Mouse (Mus musculus) megakaryocyte progenitor cell, adult 5-6 weeks (primary cell): ENCODE data around the gene Khdc1a. TPM values are rescaled to one million over a fixed set of nuclear protein-coding genes. Genes with fewer than 3 reads are reported as not detected.
"Not testable (repeated sequence)": the region's sequence is repeated elsewhere in the genome, so short reads cannot be mapped to it uniquely, and the experiment has no call there.

Source experiments
- ATAC-seq: replicated peaks from 2 replicates; pipeline ENCODE4 v1.8.0; 2016; ENCODE audit warnings: mild to moderate bottlenecking, moderate TSS enrichment, inconsistent platforms; ENCODE audit not compliant: poor library complexity
- total RNA-seq, 2 experiments: library from RNA; stranded (forward) in 1 of 2; stranded (reverse) in 1 of 2; fragments of 157-497, 149-512 nt in 1 of 2; fragments of 200-1000 nt in 1 of 2; gene quantifications; 2 replicates each; pipeline versions ENCODE4 v1.2.3 to v1.2.4; 2015 to 2017

Khdc1a gene
- not detected in 2 replicates for total RNA-seq (2015)
- total RNA-seq (2017), result not detected in 2 replicates

- no peak for ATAC-seq
Measured at GRCm38 (mm10) chr1:21349341-21349740, at the start of gene Khdc1a. Khdc1a (plus strand) TSS chr1:21349641.

GRCm38 (mm10) chr1:21299826-21300225 lies 49.6 kb upstream of the Khdc1a start:
- ATAC-seq, result no peak

GRCm38 (mm10) chr1:21301686-21302085 lies 47.8 kb upstream of the Khdc1a start:
- ATAC-seq, result no peak

GRCm38 (mm10) chr1:21304174-21304573 lies 45.3 kb upstream of the Khdc1a start:
- no peak for ATAC-seq

- ATAC-seq, result no peak
Measured at GRCm38 (mm10) chr1:21304646-21305045, 44.8 kb upstream of the Khdc1a start.

- ATAC-seq, result no peak
Measured at GRCm38 (mm10) chr1:21305443-21305842, 44.0 kb upstream of the Khdc1a start.

- ATAC-seq, result no peak
Measured at GRCm38 (mm10) chr1:21314336-21314735, 35.1 kb upstream of the Khdc1a start.

GRCm38 (mm10) chr1:21315756-21316155 lies 33.7 kb upstream of the Khdc1a start:
- ATAC-seq, result no peak

GRCm38 (mm10) chr1:21316305-21316704 lies 33.1 kb upstream of the Khdc1a start:
- ATAC-seq, result peak; percentile 79

GRCm38 (mm10) chr1:21318202-21318601 lies 31.2 kb upstream of the Khdc1a start:
- peak; percentile 49 for ATAC-seq

GRCm38 (mm10) chr1:21320271-21320670 lies 29.2 kb upstream of the Khdc1a start:
- ATAC-seq, result not testable (repeated sequence)

- no peak for ATAC-seq
Measured at GRCm38 (mm10) chr1:21321656-21322055, 27.8 kb upstream of the Khdc1a start.

GRCm38 (mm10) chr1:21323996-21324574 lies 25.4 kb upstream of the Khdc1a start:
- no peak for ATAC-seq

GRCm38 (mm10) chr1:21324633-21325032 lies 24.8 kb upstream of the Khdc1a start:
- ATAC-seq, result 0 out of 2 replicates have a peak, but pooled peaks have one; percentile 29

- ATAC-seq, result no peak
Measured at GRCm38 (mm10) chr1:21326733-21327132, 22.7 kb upstream of the Khdc1a start.

- not testable (repeated sequence) for ATAC-seq
Measured at GRCm38 (mm10) chr1:21331161-21331560, 18.3 kb upstream of the Khdc1a start.

- peak; percentile 68 for ATAC-seq
Measured at GRCm38 (mm10) chr1:21333222-21333973, 16.0 kb upstream of the Khdc1a start.

- peak; percentile 63 for ATAC-seq
Measured at GRCm38 (mm10) chr1:21335836-21336235, 13.6 kb upstream of the Khdc1a start.

- no peak for ATAC-seq
Measured at GRCm38 (mm10) chr1:21340745-21341144, 8.7 kb upstream of the Khdc1a start.

GRCm38 (mm10) chr1:21344253-21344652 lies 5.2 kb upstream of the Khdc1a start:
- peak; percentile 98 for ATAC-seq

- ATAC-seq, result not testable (repeated sequence)
Measured at GRCm38 (mm10) chr1:21344752-21345151, 4.7 kb upstream of the Khdc1a start.

- not testable (repeated sequence) for ATAC-seq
Measured at GRCm38 (mm10) chr1:21368031-21368430, 18.6 kb downstream of the Khdc1a start, which contains the start of gene Khdc1c. Khdc1c (plus strand) TSS chr1:21368331.
